Mouse (Mus musculus) gastrocnemius, adult 2 months (tissue): ENCODE measurements around the gene Hoxd4. TPM values are rescaled to one million over a fixed set of nuclear protein-coding genes. Genes with fewer than 3 reads are reported as not detected.
A peak's percentile ranks its signal among the peaks of the same experiment; 100 is the strongest.

Experiments
- DNase-seq: peaks from one replicate; pipeline ENCODE4 v3.0.0; 2022
- H3K27ac ChIP-seq: fragments of 200-600 bp; 2 replicates; pipeline ENCODE4 v1.8.1; 2022; ENCODE audit warnings: mild to moderate bottlenecking
- H3K4me3 ChIP-seq: fragments of 200-600 bp; 2 replicates; pipeline ENCODE4 v1.8.1; 2022; ENCODE audit warnings: mild to moderate bottlenecking, moderate library complexity
- CTCF ChIP-seq: fragments of 200-600 bp; IDR thresholded peaks from 2 replicates; pipeline ENCODE4 v1.8.1; 2022; ENCODE audit warnings: antibody characterized with exemption, mild to moderate bottlenecking, moderate library complexity
- intact Hi-C: fragments of 180-260 bp; cut with DNase I; formaldehyde crosslinking; loops from one replicate; pipeline ENCODE4 v1.15.1; 2025
- total RNA-seq, 2 experiments: library from RNA; stranded (reverse); gene quantifications; 2 replicates each; pipeline ENCODE4 v1.2.3; 2021

Gene Hoxd4
- total RNA-seq, 2 experiments from 2014 or later: 1.4 to 2.0 TPM

DNA sequence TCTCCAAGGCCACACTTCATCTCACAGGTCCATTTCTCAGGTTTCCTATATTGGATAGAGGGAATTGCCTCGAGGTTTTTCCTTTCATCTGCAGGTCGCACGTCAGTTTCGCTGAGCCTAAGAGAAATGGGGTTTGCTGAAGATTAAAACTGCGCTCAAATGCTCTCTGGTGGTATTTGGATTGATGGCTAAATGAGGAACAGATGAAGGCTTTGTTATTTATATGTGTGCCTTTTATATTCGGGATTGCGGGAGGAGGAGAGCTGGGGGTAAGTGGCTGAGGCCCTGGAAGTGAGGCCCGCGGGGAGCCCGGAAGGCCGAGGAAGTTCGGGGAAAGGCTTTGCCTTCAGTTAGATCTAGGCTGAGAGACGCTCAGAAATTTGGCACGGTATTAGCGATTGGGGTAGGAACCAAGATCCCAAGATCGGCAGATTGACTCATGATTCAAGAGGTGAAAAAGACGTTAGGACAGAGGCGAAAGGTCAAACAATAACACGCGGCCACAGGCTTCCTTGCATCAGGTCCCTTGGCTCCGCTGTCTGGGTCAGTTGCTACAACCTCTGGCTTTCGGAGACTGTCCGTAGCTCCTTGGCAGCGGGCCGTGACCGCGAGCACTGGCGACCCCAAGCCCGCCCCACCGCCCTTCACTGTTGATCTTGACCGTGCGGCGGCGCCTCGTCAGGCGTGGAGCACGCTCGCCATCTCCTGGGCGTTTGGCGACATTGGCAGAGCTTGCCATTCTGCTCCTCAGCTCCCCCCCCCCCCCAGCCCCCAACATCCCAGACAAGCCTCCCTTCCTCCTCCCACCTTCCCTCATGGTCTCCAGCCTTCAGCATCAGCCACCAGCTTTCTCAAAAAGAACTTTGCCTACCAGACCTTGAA lies 39.0 kb upstream of the Hoxd4 start:
- peak; percentile 71 for DNase-seq
- Histone ChIP-seq H3K4me3 (peak overlapping the region; percentile 60), H3K27ac (no peak overlapping the region)
- intact Hi-C loops: loop anchor here (2.0 kb wide), 2 partner anchors 708 to 1088 kb away; no protein-coding TSS in a partner anchor
- TF ChIP-seq CTCF: peak; percentile 81

DNA sequence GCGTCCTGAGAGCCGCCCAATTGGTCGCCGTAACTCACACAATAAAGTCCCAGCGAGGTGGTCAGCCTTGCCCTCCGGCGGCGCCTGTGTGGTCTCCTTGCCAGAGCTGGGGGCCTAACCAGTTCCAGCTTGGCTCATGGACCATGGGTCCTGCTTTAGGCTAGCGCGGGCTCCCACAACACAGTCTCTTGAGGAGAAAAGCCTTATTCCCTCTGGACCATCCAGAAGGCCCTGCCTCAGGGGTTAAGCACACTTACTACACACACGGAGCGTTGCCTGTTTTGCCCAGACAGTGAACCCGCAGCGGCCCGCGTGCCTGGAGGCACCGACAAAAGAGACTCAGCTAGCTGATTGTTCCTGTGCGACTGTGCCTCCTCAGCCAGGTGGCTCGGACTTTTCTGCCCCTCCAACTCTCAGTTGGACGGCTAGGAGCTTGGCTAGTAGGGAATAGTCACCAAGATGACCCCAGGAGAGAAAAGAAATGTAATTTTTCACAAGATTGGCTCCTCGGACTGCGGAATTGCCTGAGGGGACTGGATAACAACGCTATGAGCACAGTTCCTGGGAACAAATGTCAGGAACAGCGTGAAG lies 37.8 kb upstream of the Hoxd4 start:
- Histone ChIP-seq H3K4me3 (no peak overlapping the region), H3K27ac (no peak overlapping the region)
- no peak for TF ChIP-seq CTCF
- intact Hi-C loops: loop anchor here (2.0 kb wide), 2 partner anchors 709 to 1089 kb away; no protein-coding TSS in a partner anchor
- no peak for DNase-seq

DNA sequence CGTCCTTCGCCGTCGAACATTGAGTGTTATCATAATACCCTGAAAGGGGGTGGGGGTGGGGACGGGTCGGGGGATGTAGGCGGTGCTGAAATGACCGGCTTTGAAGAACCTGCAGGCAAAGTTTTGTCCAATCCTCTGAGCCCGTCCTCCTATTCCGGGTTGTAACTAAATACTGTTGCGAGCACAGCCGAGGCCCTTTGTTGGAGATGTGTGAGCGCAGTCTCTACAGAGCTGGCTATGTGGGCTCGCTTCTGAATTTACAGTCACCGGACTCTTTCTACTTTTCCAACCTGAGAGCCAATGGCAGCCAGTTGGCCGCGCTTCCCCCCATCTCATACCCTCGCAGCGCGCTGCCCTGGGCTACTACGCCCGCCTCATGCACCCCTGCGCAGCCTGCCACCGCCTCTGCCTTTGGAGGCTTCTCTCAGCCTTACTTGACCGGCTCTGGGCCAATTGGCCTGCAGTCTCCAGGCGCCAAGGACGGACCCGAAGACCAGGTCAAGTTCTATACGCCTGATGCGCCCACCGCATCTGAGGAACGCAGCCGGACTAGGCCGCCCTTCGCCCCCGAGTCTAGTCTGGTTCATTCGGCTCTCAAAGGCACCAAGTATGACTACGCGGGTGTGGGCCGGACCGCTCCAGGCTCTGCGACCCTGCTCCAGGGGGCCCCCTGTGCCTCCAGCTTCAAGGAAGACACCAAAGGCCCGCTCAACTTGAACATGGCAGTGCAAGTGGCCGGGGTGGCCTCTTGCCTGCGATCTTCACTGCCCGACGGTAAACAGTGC lies 36.7 kb upstream of the Hoxd4 start, which contains the start of gene Hoxd12:
TSS of gene Hoxd12 (plus strand) at position 133 of the 785 bp plus-strand sequence.
- H3K27ac ChIP-seq: no peak within 1 kb of the TSS
- H3K4me3 ChIP-seq: no peak within 1 kb of the TSS
- no peak for DNase-seq
- intact Hi-C loops: no loop called here
- TF ChIP-seq CTCF: no peak

DNA sequence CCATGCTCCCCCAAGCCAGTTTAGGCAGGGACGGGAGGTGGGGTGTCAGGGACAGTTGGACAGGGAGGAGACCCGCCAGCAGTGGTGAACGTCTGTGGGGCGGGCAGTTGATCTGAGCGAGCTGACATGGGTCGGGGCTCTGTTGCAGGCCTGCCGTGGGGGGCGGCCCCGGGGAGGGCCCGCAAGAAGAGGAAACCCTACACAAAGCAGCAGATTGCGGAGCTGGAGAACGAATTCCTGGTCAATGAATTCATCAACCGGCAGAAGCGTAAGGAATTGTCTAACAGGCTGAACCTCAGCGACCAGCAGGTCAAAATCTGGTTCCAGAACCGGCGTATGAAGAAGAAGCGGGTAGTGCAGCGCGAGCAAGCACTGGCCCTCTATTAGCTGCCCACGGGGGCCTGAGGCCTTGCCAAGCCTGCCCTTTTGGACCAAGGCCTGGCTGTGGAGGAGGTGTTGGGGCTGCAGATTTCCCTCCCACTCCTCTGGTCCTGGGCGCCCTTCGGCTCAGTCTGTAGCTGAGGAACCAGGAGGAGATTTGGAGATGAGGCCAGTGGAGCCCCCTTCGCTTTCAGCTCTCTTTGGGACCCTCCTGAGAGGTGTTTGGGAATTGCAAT lies 36.0 kb upstream of the Hoxd4 start:
- no peak for DNase-seq
- Histone ChIP-seq H3K4me3 (no peak overlapping the region), H3K27ac (no peak overlapping the region)
- no peak for TF ChIP-seq CTCF
- intact Hi-C loops: no loop called here

DNA sequence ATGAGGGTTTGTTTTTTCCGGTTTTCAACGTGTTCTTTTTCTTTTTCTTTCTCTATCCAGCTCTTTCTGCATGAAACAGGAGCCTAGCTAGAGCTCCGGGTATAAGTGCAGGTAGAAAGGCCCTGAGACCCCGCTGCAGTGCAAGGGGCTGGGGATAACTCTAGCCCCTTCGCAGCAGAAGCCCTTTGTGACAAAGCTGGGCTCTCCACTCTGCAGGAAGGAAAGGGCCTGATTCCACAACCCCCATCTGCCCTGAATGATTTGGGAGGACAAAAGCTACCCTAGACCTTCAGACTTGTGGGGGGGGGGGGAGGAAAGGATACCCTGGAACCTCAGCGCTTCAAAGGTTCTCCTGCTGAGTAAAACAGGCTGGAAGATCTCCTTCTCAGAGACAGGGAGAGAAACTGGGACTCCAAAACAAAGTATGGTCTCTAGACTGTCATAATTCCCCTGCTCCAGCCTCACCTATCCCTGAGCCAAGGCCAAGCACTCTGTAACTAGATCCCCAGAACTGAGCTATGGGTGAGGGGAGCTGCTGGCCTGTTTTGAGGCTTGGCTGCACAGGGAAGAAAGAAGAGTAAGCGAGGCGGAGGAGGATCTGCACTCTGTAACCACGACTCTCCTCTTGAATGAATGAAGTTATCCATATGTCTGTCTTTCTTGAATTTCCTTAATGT lies 35.2 kb upstream of the Hoxd4 start:
- TF ChIP-seq CTCF: no peak
- no peak overlapping the region for H3K27ac ChIP-seq
- intact Hi-C loops: no loop called here
- no peak overlapping the region for H3K4me3 ChIP-seq
- DNase-seq: no peak

DNA sequence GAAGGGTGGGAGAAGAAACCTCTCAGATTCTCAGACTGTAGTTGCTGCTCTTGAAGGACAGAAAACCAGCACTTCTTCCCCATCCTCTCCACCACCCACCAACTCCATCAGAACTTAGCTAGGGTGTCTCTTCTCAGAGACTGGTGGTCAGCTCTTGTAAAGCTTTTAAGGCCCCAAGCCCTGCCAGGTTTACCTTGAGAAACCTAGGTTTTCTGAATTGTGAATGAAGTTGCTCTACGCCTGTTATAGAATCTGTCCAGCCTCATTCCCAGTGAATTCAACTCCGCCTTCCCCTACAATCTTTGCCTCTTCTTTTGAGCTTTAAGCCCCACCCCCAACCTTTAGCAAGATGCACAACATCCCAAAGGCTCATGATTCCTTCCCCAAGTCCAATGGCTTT lies 34.6 kb upstream of the Hoxd4 start:
- H3K4me3 ChIP-seq: no peak overlapping the region
- intact Hi-C loops: no loop called here
- no peak overlapping the region for H3K27ac ChIP-seq
- no peak for TF ChIP-seq CTCF
- no peak for DNase-seq

DNA sequence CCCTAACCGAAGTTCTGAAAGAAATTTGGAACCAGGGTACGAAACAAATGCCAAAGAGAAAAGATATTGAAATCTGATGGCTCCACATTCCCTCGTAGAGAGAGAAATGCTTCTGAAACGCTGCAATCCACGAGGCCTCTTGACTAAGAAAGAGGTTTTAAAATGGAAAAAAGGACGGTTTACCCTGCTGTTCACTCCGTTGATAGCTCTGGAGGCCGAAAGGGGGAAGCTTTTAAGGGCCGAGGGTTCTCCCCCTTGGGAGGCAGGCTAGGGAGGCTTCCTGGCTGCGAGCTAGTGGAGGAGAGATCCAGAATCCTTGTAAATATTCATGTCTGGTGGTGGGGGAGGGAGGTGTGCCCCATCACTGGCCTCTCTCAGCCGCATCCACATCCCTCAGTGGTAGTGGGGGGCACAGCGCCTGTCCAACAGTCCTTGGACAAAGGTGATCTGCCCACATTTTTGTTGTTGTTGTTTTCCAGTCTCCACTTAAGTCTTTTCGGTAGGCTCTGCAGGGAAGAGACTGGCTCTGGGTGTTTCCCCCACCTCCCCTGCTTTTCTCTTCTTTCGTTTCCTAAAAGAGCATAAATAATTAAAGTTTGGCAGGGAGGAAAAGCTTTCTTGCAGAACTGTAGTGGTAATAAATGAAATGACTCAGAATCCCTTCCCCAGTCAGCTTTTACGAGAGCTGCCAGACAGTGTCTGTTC lies 32.7 kb upstream of the Hoxd4 start, which contains the start of gene Hoxd11:
TSS of gene Hoxd11 (plus strand) at position 667 of the 705 bp plus-strand sequence.
- TF ChIP-seq CTCF: no peak
- no peak for DNase-seq
- H3K4me3 ChIP-seq: peak within 1 kb of the TSS; percentile 33
- H3K27ac ChIP-seq: no peak within 1 kb of the TSS
- intact Hi-C loops: no loop called here

DNA sequence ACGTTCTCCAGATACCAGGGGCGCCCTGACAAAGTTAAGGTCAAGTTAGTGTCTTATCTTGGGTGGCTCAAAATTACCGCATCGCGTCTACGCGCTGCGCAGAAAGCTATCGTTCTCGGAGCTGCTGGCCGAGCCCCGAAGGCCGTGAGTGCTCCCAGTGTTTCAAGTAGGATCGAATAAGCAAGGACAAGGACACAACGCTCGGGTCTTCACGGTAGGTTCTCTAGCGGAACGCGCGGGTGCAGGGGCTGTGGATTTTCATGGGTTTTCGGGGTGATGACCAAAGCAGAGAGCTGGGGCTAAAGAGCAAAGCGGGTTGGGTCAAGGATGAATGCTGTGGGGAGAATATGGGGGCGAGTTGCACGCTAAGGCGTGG lies 32.1 kb upstream of the Hoxd4 start:
- no peak for DNase-seq
- intact Hi-C loops: no loop called here
- no peak overlapping the region for H3K27ac ChIP-seq
- no peak for TF ChIP-seq CTCF
- H3K4me3 ChIP-seq: peak overlapping the region; percentile 33

DNA sequence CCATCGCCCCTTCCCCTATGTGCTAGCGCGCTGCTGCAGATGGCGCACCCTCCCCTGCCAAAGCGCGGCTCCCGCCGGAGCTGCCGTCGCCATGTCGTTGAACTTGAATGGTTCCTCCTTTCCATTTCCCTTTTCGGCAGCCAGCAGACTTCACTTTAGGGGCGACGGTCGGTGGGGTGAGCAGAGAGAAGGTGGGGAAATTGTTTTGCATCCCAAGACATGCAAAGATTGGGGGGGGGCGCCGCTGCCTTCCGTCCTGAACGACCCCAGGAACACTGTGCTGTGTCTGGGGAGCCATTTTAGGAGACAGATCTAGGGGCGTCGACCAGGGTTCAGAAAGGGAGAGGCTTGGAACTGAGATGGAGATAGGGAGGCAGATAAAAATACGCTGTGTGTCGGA lies 31.7 kb upstream of the Hoxd4 start:
- intact Hi-C loops: no loop called here
- no peak for DNase-seq
- H3K27ac ChIP-seq: no peak overlapping the region
- H3K4me3 ChIP-seq: peak overlapping the region; percentile 33
- TF ChIP-seq CTCF: no peak

DNA sequence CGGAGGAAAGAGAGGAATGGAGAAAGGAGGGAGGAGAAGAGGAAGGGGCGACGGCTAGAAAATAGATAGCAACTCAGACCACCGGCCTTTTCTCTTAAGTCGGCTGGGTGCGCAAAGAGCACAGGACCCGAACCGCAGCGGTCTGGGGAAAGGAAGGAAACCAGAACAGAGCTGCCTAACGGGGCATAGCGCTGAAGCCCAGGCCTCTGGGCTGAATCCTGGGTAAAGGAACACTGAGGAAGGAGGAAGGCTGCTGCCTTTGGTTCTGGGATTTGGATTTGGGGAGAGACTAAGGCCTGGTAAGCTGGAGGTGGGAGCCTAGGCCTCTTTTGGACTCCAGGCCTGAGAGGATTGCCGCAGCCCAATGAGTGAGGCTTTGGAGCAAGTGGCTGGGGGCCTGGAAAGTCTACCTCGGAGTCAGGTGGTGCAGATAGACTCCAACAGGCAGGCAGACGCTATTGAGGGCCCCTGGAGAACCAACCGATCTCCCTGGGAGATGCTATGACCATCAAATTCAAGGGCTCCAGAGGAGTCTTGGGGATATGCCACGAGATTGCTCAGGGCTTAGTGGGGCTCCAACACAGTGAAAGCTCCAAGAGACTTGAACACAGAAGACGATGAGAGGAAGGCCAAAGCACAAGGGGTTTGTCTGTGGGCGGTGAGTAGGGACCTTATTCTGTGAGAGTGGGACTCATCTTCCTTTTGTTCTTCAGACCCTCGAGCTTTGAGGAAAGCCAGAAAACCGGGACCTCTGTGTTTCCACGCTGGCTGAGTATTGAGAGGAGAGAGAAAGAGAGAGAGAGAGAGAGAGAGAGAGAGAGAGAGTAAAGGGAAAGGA lies 30.9 kb upstream of the Hoxd4 start:
- H3K4me3 ChIP-seq: no peak overlapping the region
- no peak for TF ChIP-seq CTCF
- DNase-seq: no peak
- intact Hi-C loops: no loop called here
- no peak overlapping the region for H3K27ac ChIP-seq
